28 mouse cellular contexts compared by ENCODE assay signal in the genomic region with DNA sequence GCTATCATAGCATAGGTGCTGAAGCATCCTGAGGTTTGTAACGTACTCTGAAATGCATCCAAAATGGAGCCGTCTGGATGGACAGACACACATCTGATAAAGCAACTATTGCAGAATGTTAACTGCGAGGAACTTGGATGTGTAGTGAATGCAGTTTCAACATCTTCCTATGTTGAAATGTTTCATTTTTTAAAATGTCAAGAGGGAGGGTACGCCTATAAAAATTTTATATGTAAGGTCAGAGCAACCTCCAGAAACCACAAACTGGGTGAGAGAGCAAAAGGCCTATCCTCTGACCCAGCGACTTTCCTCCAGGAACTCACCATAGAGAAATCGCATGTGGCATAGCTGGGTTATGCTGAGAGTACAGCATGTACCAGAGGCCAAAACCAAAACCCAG.
DNase-seq lines count a peak whose midpoint lies in the region; ATAC-seq and TF ChIP-seq lines count a peak whose summit lies in the region.
"Had no signal": no experiment of that assay in that cellular context is flagged by ENCODE, and none has a peak within 500 bp of the region (broad histone marks: within the 10 kb centered on the region; RNA-seq: fewer than 3 reads in every experiment).

No protein-coding gene starts in this region.

- peaks cover 46% of the 10 kb centered on the region for H3K4me1 ChIP-seq in embryonic facial prominence, embryonic 15.5 days
- H3K4me1 ChIP-seq in embryonic facial prominence, embryonic 10.5 days = peaks cover 63% of the 10 kb centered on the region
- peaks cover 12% of the 10 kb centered on the region; the same call in 1 of the 2 replicates for H3K4me1 ChIP-seq in lung, postnatal 0 days (ENCODE audit: insufficient read depth, low read depth, low read length)
- H3K4me1 ChIP-seq in limb, embryonic 15.5 days = peaks cover 70% of the 10 kb centered on the region

- 0 out of 2 replicates have a peak, but pooled peaks cover 6% of the 10 kb centered on the region for H3K36me3 ChIP-seq in embryonic facial prominence, embryonic 15.5 days
- H3K36me3 ChIP-seq in embryonic facial prominence, embryonic 10.5 days (replicated peaks) = peaks cover 4% of the 10 kb centered on the region; the same call in 1 of the 2 replicates
- no peaks in the 10 kb centered on the region for H3K36me3 ChIP-seq in lung, postnatal 0 days (ENCODE audit: insufficient read depth, low read length)
- H3K36me3 ChIP-seq in limb, embryonic 15.5 days = no peaks in the 10 kb centered on the region; the same call in 1 of the 2 replicates
- H3K36me3 ChIP-seq: G1E; hindbrain, embryonic 12.5 days; midbrain, embryonic 15.5 days; neural tube, embryonic 13.5 days; stomach, embryonic 15.5 days had no signal

- DNase-seq in embryonic facial prominence, embryonic 10.5 days (ENCODE audit: low spot score) = no peak
- peak; percentile 68 for DNase-seq in lung, postnatal 0 days (ENCODE audit: low spot score)
- DNase-seq in lung, adult 18-20 months = no peak
- DNase-seq in cerebellum, adult 11-12 months = no peak
- DNase-seq in right cerebral cortex, adult 18-20 months = no peak
- DNase-seq: adrenal gland, postnatal 14 days; cerebellum, adult 11 months; cerebellum, postnatal 10 days; gastrocnemius, postnatal 36 days; kidney, adult 18-20 months; kidney, postnatal 4 days; lung, postnatal 14 days; retina, postnatal 1 day; right cerebral cortex, postnatal 4 days; thymus, adult 18-20 months; thymus, postnatal 4 days had no signal

- WGBS in embryonic facial prominence, embryonic 15.5 days = 88% methylated on average over 6 of the region's 6 CpGs
- WGBS in embryonic facial prominence, embryonic 10.5 days = 92% methylated on average over 6 of the region's 6 CpGs
- WGBS in lung, postnatal 0 days = 62% methylated on average over 6 of the region's 6 CpGs
- 64% methylated on average over 6 of the region's 6 CpGs for WGBS in limb, embryonic 15.5 days

- no peak for TF ChIP-seq CTCF in lung, postnatal 0 days (IDR thresholded peaks at IDR 0.05)

- no peaks in the 10 kb centered on the region for H3K9me3 ChIP-seq in embryonic facial prominence, embryonic 15.5 days (replicated peaks)
- no peaks in the 10 kb centered on the region for H3K9me3 ChIP-seq in embryonic facial prominence, embryonic 10.5 days
- no peaks in the 10 kb centered on the region for H3K9me3 ChIP-seq in lung, postnatal 0 days (ENCODE audit: low read length)
- no peaks in the 10 kb centered on the region for H3K9me3 ChIP-seq in limb, embryonic 15.5 days
- H3K9me3 ChIP-seq: forebrain, embryonic 13.5 days; G1E; hindbrain, embryonic 12.5 days; megakaryocyte, embryonic 14.5 days; midbrain, embryonic 15.5 days; neural tube, embryonic 13.5 days; stomach, embryonic 15.5 days had no signal

- no peak overlapping the region for H3K9ac ChIP-seq in embryonic facial prominence, embryonic 15.5 days
- H3K9ac ChIP-seq in lung, postnatal 0 days (replicated peaks; ENCODE audit: low read depth) = no peak overlapping the region
- H3K9ac ChIP-seq in limb, embryonic 15.5 days = no peak overlapping the region
- H3K9ac ChIP-seq: forebrain, embryonic 13.5 days; hindbrain, embryonic 12.5 days; midbrain, embryonic 15.5 days; neural tube, embryonic 13.5 days; stomach, embryonic 15.5 days had no signal

- 0 out of 2 replicates have a peak overlapping the region, but pooled peaks have one; percentile 4 for H3K27ac ChIP-seq in embryonic facial prominence, embryonic 15.5 days (replicated peaks)
- no peak overlapping the region for H3K27ac ChIP-seq in embryonic facial prominence, embryonic 10.5 days (replicated peaks)
- H3K27ac ChIP-seq in lung, postnatal 0 days (ENCODE audit: low read length) = peak overlapping the region; percentile 16; the same call in 1 of the 2 replicates
- H3K27ac ChIP-seq in limb, embryonic 15.5 days = peak overlapping the region; percentile 27; the same call in 1 of the 2 replicates
- H3K27ac ChIP-seq: forebrain, embryonic 13.5 days; hindbrain, embryonic 12.5 days; midbrain, embryonic 15.5 days; neural tube, embryonic 13.5 days; stomach, embryonic 15.5 days had no signal

- ATAC-seq in embryonic facial prominence, embryonic 15.5 days (ENCODE audit: insufficient number of reproducible peaks, low FRiP score, low TSS enrichment, low read depth) = no peak
- ATAC-seq in lung, postnatal 0 days = peak; percentile 40
- no peak for ATAC-seq in limb, embryonic 15.5 days (ENCODE audit: insufficient number of reproducible peaks, low FRiP score, low TSS enrichment, low read depth)
- ATAC-seq: forebrain, embryonic 13.5 days; midbrain, embryonic 15.5 days had no signal

- no peak overlapping the region for H3K4me3 ChIP-seq in embryonic facial prominence, embryonic 15.5 days (replicated peaks)
- no peak overlapping the region for H3K4me3 ChIP-seq in embryonic facial prominence, embryonic 10.5 days
- no peak overlapping the region for H3K4me3 ChIP-seq in lung, postnatal 0 days (ENCODE audit: low read depth, low read length)
- no peak overlapping the region for H3K4me3 ChIP-seq in limb, embryonic 15.5 days
- H3K4me3 ChIP-seq: erythroblast, embryonic 14.5 days; forebrain, embryonic 13.5 days; hindbrain, embryonic 12.5 days; megakaryocyte, embryonic 14.5 days; midbrain, embryonic 15.5 days; myocyte; neural tube, embryonic 13.5 days; stomach, embryonic 15.5 days had no signal

- no peak overlapping the region for H3K4me2 ChIP-seq in embryonic facial prominence, embryonic 15.5 days (replicated peaks)
- H3K4me2 ChIP-seq in lung, postnatal 0 days (replicated peaks; ENCODE audit: low read depth, low read length) = no peak overlapping the region
- H3K4me2 ChIP-seq in limb, embryonic 15.5 days = no peak overlapping the region
- H3K4me2 ChIP-seq: forebrain, embryonic 13.5 days; hindbrain, embryonic 12.5 days; midbrain, embryonic 15.5 days; neural tube, embryonic 13.5 days; stomach, embryonic 15.5 days had no signal

- no peaks in the 10 kb centered on the region for H3K27me3 ChIP-seq in embryonic facial prominence, embryonic 15.5 days
- no peaks in the 10 kb centered on the region for H3K27me3 ChIP-seq in embryonic facial prominence, embryonic 10.5 days (replicated peaks; ENCODE audit: low read depth, poor library complexity, severe bottlenecking)
- no peaks in the 10 kb centered on the region for H3K27me3 ChIP-seq in lung, postnatal 0 days (replicated peaks; ENCODE audit: insufficient read depth, low read length)
- no peaks in the 10 kb centered on the region for H3K27me3 ChIP-seq in limb, embryonic 15.5 days
- H3K27me3 ChIP-seq: CH12.LX; hindbrain, embryonic 12.5 days; megakaryocyte, embryonic 14.5 days; midbrain, embryonic 15.5 days; neural tube, embryonic 13.5 days; stomach, embryonic 15.5 days had no signal

- no peak for TF ChIP-seq EP300 in lung, postnatal 0 days (IDR thresholded peaks at IDR 0.05)
